Mouse (Mus musculus): ENCODE results near the gene Kndc1.

The Kndc1 gene

GRCm38 (mm10) chr7:139990864-139991394, 96.4 kb downstream of the Kndc1 start:
- no peak for DNase-seq (ENCODE audit: low read depth)
